Mouse (Mus musculus) urinary bladder, postnatal 10 days (tissue): Measurements from ENCODE around the gene Degs2.
"Not testable (repeated sequence)": the region's sequence is repeated elsewhere in the genome, so short reads cannot be mapped to it uniquely, and the experiment has no call there.

ENCODE experiments used
- DNase-seq: peaks from one replicate; pipeline ENCODE4 v3.0.0; 2022; ENCODE audit warnings: low spot score

Gene Degs2

DNA sequence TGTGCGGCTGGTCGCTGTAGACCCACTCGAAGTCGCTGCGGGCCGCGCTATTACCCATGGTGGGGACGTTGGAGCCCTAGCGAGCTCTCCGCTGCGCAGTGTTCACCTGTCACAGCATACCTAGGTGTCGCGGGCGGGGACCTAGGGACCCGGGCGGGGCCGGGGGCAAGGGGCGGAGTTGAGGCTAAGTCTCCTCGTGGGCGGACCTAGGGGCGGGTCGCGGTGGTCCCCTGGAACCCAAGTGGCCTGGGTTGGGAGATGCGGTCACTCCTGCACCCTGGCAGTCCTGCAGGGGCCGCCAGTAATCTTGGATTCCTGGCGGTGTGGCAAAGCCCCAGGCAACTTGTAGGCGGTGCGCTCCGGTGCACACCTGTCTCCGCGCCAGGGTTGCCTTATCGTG is at the start of gene Degs2:
Gene Degs2 (minus strand): TSS at position 131 of the 400 bp plus-strand sequence.
- DNase-seq, result no peak

DNA sequence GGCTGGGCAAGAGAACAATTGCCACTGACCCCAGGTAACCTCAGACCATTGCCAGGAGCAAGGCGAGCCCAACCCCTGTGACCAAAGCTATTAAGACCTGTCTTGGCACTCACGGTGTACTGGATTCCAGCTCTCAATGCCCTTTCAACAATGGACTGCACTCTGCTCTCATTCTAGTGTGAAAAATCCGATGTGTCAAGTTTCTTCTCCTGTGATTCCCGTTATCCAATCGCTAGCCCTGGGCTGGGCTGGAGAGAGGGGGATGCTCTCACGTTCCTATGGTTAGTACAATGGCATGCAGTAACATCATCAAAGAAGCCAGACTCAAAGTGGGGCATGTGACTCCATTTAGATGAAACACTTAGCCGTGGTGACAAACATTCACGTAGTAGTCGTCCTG is 49.7 kb upstream of the Degs2 start:
- no peak for DNase-seq

DNA sequence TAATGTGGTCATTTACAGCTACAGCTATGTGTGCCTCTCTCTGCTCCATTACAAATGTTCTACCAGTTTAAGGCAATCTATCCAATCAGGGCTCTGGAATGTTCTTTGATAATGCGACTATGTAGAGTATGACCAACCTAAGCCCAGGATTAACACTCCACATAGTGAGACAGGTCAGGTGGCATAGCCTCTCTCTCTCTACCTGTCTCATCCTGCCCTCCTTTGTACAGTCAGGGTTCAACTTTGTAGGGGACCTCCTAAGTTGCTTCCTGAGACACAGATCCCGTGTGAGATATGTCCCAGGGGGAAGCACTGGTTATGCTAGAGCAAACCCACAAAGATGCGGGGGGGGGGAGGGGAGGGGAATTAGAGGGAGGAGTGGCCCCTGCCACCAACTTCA is 48.1 kb upstream of the Degs2 start:
- no peak for DNase-seq

DNA sequence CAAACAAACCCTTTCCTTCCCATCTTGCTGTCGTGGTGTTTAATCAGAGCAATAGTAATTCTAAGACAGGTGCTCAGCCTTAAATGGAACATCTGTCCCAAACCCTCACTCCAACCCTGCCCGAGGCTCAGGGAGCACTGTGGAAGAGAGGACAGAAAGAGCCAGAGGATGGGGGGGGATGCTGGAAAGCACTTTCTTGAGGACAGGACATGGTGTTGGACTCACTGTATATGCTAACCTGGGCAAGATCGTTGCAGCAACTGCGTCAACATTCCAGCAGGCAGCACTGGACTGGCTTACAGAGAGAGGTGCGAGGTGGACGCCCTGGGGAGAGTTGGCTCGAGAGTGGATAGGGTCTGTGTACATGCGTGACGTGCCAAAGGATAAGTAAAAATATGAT is 47.3 kb upstream of the Degs2 start:
- DNase-seq, result no peak

DNA sequence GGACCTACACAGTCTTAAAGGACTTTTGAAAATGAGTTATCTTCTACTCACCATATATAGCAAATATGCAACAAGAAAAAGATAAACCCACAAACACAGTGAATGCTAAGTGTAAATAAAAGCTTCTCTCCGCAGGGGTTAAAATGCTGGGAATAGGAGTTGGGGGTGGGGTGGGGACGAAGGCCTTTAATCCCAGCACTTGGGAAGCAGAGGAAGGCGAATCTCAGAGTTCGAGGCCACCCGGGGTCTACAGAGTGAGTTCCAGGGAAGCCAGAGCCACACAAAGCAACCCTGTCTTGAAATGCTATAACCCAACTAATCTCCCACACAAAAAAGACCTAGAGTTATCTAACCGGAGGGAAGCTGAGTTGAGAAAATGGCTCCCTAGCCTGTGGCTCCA is 46.9 kb upstream of the Degs2 start:
- DNase-seq, result no peak

DNA sequence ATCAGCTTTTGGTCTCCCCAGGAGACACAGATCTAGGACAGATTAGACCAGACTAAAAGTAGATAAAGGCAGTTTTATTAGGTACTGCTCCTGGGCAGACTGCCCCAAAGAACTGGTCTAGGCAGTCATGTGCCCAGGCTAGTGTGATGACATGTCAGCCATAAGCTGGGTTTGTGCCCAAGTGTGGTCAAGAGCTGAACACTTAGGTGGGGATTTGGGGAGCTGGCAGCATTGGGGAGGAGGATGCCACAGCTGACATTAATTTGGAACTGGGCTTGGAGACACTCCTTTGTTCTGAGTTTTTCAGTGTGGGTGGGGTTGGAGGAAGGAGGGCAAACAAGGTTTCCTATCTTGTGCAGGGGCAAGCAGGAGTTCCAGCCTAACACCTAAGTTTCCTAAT is 43.9 kb upstream of the Degs2 start:
- no peak for DNase-seq

DNA sequence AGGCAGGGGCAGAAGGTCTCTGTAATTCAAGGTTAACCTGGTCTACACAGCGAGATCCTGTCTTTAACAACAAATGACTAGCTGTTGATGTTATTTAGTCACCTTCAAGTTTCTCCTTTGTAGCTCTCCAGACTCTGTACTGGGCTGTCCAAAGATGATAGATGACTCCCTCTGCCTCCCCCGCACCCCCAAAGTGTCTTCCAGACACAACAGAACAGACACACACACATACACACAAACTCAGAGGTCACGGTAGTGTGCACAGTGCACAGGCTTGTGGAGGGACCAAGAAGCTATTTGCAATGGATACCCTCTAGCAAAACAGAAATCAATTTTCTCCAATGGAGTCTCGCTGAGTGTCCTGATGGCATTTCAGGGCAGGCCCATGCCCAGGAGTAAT is 40.1 kb upstream of the Degs2 start:
- no peak for DNase-seq

DNA sequence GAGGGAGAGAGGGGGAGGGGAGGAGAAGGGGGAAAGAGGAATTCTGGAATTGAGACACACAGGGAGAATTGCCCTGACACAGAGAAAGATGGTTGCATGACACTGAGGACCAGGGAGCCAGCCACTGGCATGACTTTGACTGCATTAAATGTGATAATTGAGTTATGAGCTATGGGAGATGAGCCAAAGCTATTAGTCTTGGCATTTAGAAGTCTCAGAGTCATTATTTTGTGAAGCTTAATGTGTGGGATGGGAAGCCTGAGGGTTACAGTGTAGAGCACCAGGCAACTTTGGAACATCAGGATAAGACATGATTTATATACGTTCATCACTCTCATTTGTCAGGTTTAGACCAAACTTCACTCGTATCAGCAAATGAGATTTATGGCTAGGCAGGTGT is 39.4 kb upstream of the Degs2 start:
- no peak for DNase-seq

DNA sequence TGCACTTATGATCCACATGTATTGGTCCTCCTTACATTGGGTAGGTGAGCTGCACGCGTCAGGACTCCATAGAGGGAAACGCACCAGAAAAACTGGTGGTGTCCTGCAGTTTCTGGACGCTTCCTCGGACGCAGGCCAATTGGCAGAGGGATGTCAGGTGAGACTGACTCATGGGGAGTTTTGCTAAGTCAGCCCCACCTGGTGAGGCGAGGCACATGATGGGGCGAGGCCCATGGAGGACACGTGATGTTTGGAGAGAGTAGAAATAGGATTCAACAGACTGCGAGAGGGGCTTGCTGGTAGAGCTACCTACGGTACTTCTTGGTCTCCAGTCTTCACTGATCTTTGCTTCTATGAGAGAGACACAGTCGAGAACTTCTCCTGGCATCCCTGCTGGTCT is 36.6 kb upstream of the Degs2 start:
- DNase-seq, result no peak

DNA sequence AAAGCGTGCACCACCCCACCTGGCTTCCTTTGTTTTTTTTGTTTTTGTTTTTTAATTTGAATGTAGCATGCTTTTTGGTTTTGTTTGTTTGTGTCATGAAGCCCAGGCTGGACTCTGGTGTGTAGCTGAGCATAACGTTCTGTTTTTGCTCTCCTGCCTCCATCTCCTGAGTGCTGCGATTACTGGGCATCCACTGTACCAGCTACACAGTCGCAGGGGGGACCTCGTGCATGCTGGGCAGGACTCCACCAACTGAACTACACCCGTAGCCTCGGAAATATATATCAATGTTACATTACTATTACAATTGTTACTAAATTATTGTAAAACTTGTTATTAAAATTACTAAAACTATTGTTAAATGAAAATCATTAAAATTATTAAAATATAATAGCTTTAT is 35.7 kb upstream of the Degs2 start:
- DNase-seq, result no peak

DNA sequence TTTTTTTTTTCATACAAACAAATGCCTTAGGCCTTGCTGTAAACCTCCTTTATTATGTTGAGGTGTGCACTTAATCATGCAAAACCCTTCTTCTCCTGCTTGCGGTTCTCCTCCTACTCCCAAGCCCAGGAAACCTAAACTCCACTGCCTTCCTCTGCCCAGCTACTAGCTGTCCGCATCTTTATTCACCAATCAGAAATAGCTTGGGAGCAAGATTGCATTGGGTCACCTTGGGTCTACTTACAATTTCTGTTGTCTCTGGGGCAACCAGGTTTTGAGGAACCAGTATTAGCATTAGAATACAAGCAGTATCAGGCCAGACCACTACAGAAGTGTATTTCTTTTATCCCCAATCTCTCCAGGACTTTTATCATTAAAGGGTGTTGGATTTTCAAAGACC is 32.3 kb upstream of the Degs2 start:
- DNase-seq, result no peak

DNA sequence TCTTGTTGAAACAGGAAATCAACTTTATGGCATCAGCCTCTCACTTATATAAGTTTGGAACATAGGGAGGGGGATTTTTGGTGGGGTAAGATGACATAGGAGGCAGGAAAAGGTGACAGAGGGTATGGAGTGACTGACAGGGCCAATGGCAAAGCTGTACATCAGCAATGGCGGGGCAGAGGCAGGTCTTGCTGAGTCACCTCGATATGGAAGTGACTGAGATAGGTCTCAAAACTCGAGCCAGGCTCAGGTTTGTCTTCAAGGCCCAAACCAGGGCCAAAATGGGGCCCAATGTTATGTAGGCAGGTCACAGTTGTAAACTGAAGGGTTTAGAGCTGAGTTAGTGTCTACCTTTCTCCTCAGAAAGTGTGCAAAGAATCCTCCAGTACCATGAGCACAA is 21.7 kb upstream of the Degs2 start:
- DNase-seq, result no peak

DNA sequence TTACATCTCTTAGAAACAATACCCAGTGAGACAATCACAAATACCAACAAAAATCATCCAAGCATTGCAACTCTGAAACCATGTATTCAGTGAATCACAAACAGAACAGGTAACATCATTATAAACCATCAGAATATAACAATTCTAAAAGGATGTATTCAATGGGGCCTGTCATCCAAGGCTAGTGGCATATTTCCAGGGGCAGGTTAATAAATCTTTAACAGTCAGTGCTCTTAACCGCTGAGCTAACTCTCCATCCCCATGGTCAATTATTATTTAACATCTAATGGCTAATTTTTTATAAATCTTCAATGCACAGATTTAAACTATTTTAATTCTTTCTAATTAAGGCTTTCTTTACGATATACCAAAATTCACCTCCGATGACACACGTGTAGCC is 20.3 kb upstream of the Degs2 start:
- DNase-seq, result no peak

DNA sequence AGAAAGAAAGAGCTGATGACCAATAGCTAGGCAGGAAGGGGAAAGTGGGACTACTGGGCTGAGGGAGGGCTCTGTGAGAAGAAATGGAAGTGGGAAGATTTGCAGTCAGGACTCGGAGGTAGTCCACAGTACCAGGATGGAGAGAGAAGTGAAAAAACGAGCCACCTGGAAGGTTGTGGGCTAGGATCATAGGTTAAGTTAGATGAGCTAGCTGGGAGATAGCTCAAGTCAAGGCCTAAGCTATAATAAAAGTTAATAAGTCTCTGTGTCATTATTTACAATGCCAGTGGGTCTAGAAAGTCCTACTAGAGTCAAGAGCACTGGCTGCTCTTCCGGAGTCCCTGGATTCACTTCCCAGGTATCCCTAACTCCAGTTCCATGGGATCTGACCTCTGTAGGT is 16.4 kb upstream of the Degs2 start:
- no peak for DNase-seq

DNA sequence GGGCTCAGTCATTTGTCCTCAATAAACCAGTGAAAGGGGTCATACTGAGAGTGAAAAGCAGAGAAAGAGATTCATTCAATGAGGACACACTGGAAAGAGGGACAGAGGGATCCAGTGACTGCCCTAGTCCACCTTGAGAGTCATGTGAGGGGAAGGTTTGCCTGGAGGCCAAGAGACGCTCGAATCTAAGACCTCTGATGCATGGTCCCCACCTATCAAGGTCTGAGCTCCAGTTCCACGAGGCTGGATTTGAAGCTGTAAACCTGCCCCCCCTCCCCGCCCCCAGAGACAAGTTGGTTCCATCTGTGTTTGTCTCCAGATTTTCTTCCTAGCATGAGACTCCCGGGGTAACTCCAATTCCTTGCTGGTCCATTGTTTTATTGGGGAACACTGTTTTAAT is 13.7 kb upstream of the Degs2 start:
- DNase-seq, result no peak

DNA sequence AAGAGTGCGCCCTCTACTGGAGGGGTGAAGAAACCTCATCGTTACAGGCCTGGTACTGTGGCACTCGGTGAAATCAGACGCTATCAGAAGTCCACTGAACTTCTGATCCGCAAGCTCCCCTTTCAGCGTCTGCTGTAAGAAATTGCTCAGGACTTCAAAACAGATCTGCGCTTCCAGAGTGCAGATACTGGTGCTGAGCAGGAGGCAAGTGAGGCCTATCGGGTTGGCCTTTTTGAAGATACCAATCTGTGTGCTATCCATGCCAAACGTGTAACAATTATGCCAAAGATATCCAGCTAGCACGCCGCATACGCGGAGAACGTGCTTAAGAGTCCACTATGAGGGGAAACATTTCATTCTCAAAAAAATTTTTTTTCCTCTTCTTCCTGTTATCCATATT is 11.9 kb upstream of the Degs2 start:
- not testable (repeated sequence) for DNase-seq

DNA sequence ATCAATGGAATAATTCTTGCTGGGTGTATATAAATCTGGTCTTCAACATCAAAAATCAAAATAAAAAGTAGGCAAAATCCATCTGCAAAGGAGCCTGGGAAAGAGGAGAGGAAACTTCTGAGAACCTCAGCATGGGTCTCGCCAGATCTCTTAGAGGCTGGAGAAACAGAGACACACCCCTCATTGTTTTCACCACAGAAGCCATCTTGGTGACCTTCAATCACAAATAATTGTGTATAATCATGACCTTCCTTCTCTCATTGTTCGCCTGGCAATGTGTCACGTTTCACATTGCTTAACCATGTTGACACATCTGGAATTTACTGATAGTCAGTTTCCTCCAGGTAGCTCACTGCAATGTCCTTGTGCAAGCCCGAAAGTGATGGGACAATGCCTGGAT is 10.4 kb upstream of the Degs2 start:
- DNase-seq, result no peak

DNA sequence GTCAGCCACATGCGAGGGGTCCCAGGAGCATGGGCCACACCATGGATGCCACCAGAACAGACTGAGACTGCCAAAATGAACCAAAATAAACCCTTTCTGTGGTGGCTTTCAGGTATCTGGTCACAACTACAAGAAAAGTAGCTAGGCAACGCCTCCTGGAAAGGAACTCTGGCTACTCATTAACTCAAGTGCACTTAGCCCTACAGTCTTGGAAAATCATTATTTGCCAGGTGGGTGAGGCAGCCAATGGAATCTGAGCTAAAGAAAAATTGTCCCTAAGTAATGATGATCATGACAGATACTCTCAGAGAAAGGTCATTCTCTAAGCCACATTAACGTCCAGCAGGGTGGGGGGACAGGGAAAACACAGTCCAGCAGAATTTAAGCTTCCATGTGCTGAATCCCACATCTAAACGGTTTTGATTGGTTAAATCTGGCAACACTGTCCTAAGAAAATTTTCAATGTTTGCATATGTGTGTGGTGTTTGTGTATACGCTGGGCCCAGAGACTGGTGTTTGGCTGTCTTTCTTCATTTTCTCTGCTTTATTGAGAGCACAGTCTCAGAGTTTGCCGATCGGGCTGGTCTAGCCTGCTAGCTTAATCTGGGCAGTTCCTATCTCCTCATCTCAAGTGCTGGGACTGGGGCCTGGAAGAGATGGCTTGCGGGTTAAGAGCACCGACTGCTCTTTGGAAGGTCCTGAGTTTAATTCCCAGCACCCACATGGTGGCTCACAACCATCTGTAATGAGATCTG is 8.9 kb upstream of the Degs2 start:
- no peak for DNase-seq

DNA sequence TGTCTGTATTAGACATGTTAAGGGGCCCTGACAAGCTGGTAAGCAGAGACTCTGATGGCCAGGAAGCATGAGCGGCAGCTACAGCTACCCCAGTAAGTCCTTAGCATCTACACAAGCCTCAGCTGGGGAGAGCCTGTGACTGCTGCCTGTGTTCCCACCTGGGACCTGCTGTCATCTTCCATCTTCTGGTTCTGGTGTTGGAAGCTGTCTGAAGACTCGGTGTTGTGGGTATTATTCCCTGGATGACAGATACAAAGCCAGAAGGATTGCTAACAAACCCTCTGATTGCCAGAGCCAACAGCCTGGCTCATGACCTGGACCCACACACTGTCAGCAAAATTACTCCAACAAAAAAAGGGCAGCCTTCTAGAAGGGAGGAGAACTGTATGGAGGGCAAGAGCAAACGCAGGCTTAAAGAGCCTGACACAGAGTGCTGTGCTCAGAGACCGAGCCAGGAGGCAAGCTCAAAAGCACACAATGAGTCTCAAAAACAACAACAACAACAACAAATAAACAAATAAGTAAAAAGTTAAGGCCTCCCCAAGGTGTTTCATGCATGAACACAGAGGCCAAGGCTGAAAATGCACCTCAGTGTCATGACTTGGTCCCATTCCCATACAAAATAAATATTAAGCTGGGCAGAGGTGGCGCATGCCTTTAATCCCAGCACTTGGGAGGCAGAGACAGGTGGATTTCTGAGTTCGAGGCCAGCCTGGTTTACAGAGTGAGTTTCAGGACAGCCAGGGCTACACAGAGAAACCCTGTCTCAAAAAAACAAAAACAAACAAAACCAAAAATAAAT is 8.1 kb upstream of the Degs2 start:
- DNase-seq, result no peak

DNA sequence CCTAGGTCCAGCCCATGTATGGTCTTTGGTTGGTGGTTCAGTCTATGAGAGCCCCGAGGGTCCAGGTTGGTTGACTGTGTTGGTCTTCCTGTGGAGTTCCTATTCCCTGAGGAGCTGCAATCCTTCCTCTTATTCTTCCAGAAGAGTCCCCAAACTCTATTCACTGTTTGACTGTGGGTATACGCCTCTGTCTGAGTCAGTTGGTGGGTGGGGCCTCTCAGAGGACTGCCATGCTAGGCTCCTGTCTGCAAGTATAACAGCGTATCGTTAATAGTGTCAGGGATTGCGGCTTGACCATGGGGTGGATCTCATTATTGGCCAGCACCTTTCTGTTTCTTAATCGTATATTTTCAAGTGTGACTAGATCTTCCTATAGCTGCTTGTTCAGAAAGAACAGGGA is 7.3 kb upstream of the Degs2 start:
- no peak for DNase-seq

DNA sequence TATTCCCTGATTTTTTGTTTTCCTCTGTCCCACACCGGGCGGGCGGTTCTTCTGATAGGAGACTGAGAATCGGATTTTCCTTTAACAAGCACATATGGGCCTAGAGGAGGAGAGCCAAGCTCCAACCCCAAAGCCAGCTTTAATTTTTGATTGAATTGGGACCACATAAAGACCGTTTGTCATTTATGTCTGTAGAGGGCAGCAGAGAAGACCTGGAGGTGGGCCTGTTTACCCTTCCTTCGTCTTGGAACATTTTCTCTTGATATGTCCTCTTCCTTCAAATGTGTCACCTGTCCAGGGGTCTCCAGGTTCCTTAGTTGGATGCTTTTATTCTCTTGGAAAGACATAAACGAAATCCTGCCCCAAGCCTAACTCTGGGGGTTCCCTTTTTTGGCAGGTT is 4.0 kb upstream of the Degs2 start:
- DNase-seq, result no peak

DNA sequence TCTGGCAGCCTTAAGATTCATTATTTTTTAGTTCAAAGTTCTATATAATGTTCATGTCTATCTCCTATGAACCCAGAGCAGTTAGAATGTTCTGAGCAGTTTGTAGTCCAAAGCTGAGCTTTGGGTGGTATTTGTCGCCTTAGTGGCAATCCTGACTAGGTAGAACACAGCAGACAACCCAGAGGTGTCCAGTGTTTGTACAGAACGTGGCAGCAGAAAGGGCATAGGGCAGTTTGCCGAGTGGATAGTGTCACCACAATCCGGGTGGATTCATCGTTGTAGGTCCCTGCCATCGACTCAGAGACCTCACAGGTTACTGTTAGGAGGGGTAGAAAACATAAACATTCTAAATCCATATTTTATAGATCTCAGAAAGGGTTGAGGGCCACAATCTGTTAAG is 3.4 kb upstream of the Degs2 start:
- DNase-seq, result no peak

DNA sequence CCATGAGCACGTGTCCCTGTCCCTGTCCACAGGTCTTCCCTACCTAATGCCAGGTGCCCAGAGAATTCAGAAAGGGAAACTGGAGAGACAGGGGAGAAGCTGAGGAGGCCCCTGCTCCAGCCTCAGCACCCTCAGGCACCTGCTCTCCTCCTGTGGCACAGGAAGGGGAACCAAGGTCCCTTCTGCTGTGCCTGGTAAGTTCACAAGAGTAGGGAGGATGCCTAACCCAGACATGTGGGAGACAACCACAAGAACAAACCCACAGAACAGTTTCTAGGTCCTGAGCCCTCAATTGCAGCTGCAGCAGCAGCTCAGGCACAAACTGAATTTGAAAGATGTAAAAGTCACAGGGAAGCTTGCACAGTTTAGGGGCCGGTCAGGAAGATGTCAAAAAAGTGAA is 894 bp downstream of the Degs2 start:
- DNase-seq, result no peak

DNA sequence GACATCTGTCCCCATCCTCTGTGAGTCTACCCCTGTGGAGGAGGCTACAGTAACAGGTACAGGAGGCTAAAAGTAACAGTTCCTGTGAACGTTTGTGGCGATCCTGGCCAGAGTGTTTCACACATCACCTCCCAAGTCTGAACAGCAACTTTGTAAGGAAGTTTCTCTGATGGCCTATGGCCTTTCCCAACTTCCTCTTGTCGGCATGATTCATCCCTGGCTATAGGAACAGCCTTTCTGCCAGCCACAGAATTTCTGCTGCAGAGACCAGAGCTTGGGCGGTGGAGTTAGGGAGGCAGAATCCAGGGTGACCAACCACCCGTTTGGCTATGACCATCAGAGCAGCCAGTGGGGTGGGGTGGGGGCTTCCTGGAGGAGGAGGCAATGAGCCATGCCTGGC is 2.1 kb downstream of the Degs2 start:
- no peak for DNase-seq
